Mouse (Mus musculus) lung, embryonic 15.5 days (tissue): ENCODE measurements around the gene Gm7697. TPM values are rescaled to one million over a fixed set of nuclear protein-coding genes. Genes with fewer than 3 reads are reported as not detected.

Experiments used
- polyA plus RNA-seq: library from polyadenylated mRNA; unstranded; fragments of >200 nt; fragmentation: Nextera tagmentation; extraction: Ambion mirVana; gene quantifications from 2 replicates; pipeline ENCODE4 v1.2.1, GENCODE M21; 2015

The Gm7697 gene
- polyA plus RNA-seq, 1 experiment from 2014 or later: not detected

Other genes starting within 250 kb of the Gm7697 start
- not detected in 2 replicates for gene Gm9495, start 69.4 kb downstream of the Gm7697 start, polyA plus RNA-seq
- gene Zfp868, start 102.6 kb upstream of the Gm7697 start, polyA plus RNA-seq: 23.3 and 24.9 TPM in 2 replicates
- 1.5 and 1.9 TPM in 2 replicates for gene Zfp964, start 131.5 kb upstream of the Gm7697 start, polyA plus RNA-seq
- 29.6 and 31.4 TPM in 2 replicates for gene Zfp869, start 187.7 kb upstream of the Gm7697 start, polyA plus RNA-seq
- gene Zfp963, start 227.0 kb upstream of the Gm7697 start, polyA plus RNA-seq: 6.6 and 7.0 TPM in 2 replicates